Mouse (Mus musculus) lung, postnatal 14 days (tissue): ENCODE measurements at regions not wholly inside any gene's neighbourhood (a gene's known extent, or its start where the extent isn't known, plus 50 kb on each side); places are given as distances from the start of the nearest gene placed in this dataset.
A peak's percentile ranks its signal among the peaks of the same experiment; 100 is the strongest.

Experiments
- DNase-seq: peaks from one replicate; pipeline ENCODE4 v3.0.0; 2021

DNA sequence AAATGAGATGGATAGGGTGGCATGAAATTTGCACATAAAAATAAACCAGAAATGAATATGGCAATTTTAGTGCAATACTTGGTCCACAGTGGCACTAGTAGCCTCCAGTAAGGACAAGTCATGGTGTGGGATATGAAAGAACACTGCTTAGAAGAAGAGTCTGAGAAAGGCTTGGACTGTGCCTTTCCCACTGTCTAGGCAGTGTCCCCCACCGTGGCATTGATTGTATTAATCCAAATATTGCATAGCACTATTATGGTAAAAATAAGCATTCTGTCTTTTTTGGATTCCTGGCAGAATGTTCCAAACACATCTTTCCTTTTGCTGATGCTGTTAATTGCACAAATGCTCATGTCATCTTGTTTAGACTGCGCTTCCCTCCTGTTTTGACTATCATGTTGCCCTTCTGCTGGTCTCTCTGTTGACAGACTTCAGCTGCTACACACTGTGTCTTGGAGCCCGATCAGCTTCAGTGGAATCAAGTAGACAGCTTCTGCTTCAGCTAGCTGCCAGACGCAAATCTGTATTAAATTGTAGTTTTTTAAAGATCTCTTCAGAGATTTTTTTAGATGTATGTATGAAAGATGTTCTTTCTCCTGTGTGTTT, 186.2 kb upstream of the Robo2 start:
- DNase-seq = peak; percentile 7

GRCm38 (mm10) chr16:74591896-74592295, 180.3 kb upstream of the Robo2 start:
- no peak for DNase-seq

DNA sequence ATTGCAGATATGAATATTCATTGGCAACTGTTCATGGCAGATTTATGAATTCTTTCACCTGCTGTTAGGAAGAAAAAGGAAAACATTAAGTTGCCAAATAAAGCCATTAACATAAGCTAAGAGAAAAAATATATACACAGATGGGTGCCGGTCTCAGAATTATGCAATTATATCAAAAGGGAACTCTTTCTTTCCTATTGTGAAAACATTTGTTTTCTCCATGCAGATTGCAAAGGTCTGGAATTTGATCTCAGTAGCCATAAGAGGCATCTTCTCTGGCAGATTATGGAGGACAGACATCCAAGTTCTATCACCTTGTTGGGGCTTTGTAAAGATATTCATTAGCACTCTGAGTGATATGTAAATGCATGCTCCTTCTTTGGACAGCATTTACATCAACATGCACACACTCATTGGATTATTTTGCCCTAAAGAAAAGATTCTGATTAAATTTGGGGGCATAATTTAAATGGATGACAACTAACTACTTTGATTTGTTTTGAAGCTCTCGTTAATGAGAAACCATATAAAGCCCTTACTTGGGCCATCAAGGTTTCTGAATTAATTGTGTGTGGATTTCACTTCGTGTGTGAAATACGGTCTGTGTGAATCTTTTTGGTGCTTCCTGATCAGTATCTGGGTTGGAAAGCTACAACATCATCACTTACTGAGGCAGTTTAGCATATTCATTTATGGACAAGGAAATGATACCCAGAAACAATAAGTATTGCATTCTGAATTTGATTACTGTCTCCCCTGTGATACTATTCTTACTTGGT, 171.2 kb upstream of the Robo2 start:
- no peak for DNase-seq

DNA sequence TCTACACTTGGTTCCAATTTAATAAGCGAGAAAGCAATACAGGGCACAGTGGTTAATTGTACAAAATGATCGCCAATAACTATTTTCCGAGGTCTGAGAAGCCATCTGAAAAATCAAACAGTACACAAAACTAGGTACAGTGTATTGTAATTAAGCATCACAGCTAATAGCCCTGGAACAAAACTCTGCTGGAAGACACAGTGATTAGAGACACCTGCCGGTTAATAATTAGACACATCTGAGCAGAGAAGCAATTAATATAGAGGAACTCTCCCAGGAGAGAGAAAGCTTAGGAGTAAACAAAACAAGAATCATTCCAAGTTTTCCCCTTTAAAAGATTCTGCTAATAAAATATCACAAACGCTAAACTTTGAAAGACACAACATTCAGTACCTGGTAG, 136.7 kb upstream of the Robo2 start:
- no peak for DNase-seq

- DNase-seq = no peak
These were observed 118.9 kb upstream of the Robo2 start for GRCm38 (mm10) chr16:74530531-74530930.

DNA sequence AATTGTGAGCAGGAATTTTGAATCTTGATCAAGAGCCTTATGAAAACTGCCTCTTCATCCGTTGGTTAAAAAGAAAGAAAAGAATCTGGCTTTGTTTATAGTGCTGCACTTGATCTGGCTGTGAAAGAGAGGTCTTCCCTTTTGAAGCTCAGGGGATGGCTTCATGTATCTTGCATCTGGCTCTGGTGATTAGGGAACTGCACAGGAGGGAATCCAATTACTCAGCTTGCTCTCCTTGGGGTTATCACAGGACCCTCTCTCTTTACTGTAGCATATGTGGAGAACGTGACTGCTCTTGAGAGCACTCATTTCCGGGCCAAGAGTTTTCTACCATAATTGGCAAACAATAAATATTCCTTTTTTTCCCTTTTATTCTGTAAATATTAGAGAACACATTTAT, 116.6 kb upstream of the Robo2 start:
- DNase-seq = no peak

DNA sequence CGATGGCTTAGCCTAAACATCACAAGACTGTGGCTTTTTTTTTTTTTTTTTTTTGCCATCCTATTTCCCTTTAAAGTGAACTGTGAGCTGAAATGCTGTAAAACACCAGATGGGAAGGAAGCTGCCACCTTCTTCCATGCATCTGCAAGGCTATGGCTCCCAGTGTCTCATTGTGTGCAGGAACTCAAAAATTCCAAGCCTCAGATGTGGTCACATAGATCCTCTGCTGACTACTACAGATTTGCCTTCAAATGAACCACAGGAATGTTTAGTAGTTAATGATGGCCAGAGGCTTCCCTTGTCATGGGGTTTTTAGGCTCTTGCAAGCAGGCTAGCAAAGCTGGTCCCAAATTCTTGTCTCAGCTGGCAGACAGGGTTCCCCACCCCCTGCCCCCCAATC, 114.9 kb upstream of the Robo2 start:
- no peak for DNase-seq

DNA sequence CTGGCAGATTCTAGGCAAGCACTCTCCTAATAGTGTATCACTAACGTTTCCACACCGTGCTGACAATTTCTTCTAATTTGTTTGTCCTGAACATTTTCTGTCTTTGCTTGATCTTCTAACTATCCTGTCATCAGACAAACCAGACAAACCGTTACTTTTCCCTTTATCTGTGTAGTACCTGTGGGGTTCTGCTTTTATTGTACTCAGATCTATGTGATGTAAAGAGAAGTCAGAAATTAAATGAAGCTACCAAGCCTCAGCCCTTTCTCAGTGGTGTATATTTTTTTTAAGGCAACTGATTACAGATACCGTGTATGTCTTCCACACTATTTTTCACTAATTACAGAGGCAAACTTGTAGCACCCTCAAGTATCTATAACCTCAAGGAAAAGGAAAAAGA, 108.9 kb upstream of the Robo2 start:
- no peak for DNase-seq

GRCm38 (mm10) chr16:74517888-74518287, 106.3 kb upstream of the Robo2 start:
- DNase-seq = no peak

- DNase-seq = no peak
These were observed 105.7 kb upstream of the Robo2 start for GRCm38 (mm10) chr16:74517374-74517773.

DNA sequence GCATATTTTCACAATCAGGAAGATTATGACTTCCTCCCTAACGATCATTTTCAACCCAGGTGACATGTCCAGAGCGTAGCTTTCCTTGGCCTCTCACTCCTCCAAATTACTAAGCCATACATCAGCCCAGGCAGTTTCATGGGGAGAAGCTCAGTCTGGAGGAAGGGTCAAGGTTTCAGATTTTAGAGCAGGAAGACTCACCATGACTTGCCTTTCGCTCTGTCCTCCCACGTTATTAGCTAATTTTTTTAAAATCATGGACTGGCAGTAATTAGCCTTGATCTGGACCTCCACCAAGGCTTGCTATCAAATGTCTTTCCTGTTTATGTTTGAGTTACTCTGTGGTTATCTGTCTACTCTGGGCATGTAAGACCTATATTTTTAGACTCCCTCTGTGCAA, 102.9 kb upstream of the Robo2 start:
- no peak for DNase-seq

GRCm38 (mm10) chr16:74510383-74510782, 98.8 kb upstream of the Robo2 start:
- no peak for DNase-seq

- no peak for DNase-seq
These were observed 97.9 kb upstream of the Robo2 start for GRCm38 (mm10) chr16:74509489-74509888.

- no peak for DNase-seq
These were observed 95.1 kb upstream of the Robo2 start for GRCm38 (mm10) chr16:74506719-74507118.

GRCm38 (mm10) chr16:74506173-74506709, 94.6 kb upstream of the Robo2 start:
- DNase-seq = no peak

DNA sequence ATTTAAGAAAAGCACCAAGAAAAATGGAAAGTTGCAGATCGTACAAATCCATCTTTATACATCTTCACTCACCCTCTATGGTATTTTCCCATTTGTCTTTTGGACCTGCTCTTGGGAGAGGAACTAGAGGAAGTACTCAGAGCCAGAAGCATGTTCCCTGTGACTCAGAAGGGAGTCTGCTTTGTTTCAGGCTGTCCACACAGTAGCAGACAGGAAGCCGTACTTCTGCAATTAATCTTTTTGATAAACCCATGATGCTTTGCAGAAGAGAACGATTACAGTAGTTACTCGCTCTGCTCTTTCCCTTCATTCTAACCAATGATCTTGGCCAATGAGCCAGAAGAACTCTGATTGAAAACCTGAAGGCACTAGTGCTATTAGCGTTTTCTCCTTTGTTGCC, 92.8 kb upstream of the Robo2 start:
- no peak for DNase-seq

DNA sequence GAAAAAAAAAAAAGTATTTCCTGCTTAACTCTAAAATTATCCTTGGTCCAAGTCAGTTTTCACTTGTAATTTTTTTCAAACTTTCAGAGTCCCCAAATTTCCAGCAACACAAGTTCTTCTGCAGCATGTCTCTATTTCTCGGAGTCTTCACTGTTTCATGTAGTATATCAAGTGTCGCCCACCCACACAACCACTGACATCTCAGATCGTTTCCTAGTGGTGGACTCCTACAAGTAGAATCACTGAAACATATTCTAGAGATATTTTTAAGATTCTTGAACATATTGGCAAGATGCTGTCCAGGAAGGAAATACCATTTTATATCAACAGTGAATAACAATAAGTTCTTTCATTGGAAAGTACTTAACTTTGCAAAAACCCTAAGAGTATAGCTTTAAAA, 89.1 kb upstream of the Robo2 start:
- DNase-seq = no peak

GRCm38 (mm10) chr16:74467745-74468420, 56.3 kb upstream of the Robo2 start:
- no peak for DNase-seq

DNA sequence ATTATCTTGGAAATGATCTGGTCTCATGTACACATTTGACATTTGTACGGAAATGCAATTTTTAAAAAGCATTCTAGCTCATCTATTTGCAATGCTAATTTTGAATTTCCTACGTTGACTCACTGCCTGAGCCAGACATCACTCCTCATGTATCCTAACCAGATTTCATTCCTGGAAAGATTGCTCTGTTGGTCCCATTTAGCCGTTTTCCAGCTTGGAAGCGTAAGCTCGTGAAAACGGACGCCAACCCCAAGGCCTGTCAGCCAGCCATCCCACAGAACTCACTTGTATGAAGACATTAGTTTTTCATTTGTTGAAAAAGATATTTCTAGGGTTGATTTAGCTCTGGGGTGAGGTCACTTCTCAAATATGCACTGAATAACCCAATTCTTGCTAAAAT, 55.5 kb upstream of the Robo2 start:
- DNase-seq = no peak

GRCm38 (mm10) chr16:74464835-74465234, 53.2 kb upstream of the Robo2 start:
- no peak for DNase-seq

GRCm38 (mm10) chr16:74464290-74464689, 52.7 kb upstream of the Robo2 start:
- DNase-seq = no peak

- no peak for DNase-seq
These were observed 50.8 kb upstream of the Robo2 start for GRCm38 (mm10) chr16:74462436-74462835.
